Mouse (Mus musculus): ENCODE results near the gene Tysnd1.

GRCm38 (mm10) chr10:61736671-61737078, 41.4 kb downstream of the Tysnd1 start:
- TF ChIP-seq CTCF (IDR thresholded peaks at IDR 0.05; ENCODE audit: borderline replicate concordance, insufficient read depth, low read depth, low read length) = no peak
- no peak for TF ChIP-seq POLR2A (IDR thresholded peaks at IDR 0.05; ENCODE audit: borderline replicate concordance, insufficient read depth, low read length)
